ENCODE assay signal across 9 mouse cellular contexts in genomic region chr10:83723055-83723454, GRCm38 (mm10). TPM values are rescaled to one million over a fixed set of nuclear protein-coding genes. Genes with fewer than 3 reads are reported as not detected.
DNase-seq lines count a peak whose midpoint lies in the region; ATAC-seq lines count a peak whose summit lies in the region.
"Had no signal": no experiment of that assay in that cellular context is flagged by ENCODE, and none has a peak within 500 bp of the region (broad histone marks: within the 10 kb centered on the region; RNA-seq: fewer than 3 reads in every experiment).

No protein-coding gene starts in this region.

- H3K4me1 ChIP-seq in brown adipose tissue, adult 24 weeks (ENCODE audit: control insufficient read depth, insufficient read depth, insufficient read length, low read length) = no peaks in the 10 kb centered on the region
- H3K4me1 ChIP-seq in forebrain, embryonic 13.5 days = peaks cover 15% of the 10 kb centered on the region
- H3K4me1 ChIP-seq in hindbrain, embryonic 15.5 days (replicated peaks) = peaks cover 17% of the 10 kb centered on the region
- peaks cover 8% of the 10 kb centered on the region; the same call in 1 of the 2 replicates for H3K4me1 ChIP-seq in liver, embryonic 13.5 days (replicated peaks)

- no peaks in the 10 kb centered on the region for H3K9me3 ChIP-seq in forebrain, embryonic 13.5 days (replicated peaks)
- H3K9me3 ChIP-seq in hindbrain, embryonic 15.5 days = no peaks in the 10 kb centered on the region
- H3K9me3 ChIP-seq in liver, embryonic 13.5 days (replicated peaks) = no peaks in the 10 kb centered on the region

- WGBS in forebrain, embryonic 13.5 days = 0% methylated on average over 15 of the region's 23 CpGs
- WGBS in hindbrain, embryonic 15.5 days = 0% methylated on average over 21 of the region's 23 CpGs
- under 1% methylated on average over 22 of the region's 23 CpGs for WGBS in liver, embryonic 13.5 days (ENCODE audit: insufficient replicate concordance)

- H3K9ac ChIP-seq in forebrain, embryonic 13.5 days = peak overlapping the region; percentile 76
- peak overlapping the region; percentile 65 for H3K9ac ChIP-seq in hindbrain, embryonic 15.5 days
- peak overlapping the region; percentile 22; the same call in 1 of the 2 replicates for H3K9ac ChIP-seq in liver, embryonic 13.5 days

- peaks cover 2% of the 10 kb centered on the region; the same call in 1 of the 2 replicates for H3K27me3 ChIP-seq in forebrain, embryonic 13.5 days
- no peaks in the 10 kb centered on the region for H3K27me3 ChIP-seq in hindbrain, embryonic 15.5 days
- peaks cover 24% of the 10 kb centered on the region for H3K27me3 ChIP-seq in liver, embryonic 13.5 days

- H3K36me3 ChIP-seq in forebrain, embryonic 13.5 days (ENCODE audit: poor library complexity, severe bottlenecking) = no peaks in the 10 kb centered on the region
- H3K36me3 ChIP-seq in hindbrain, embryonic 15.5 days = no peaks in the 10 kb centered on the region
- no peaks in the 10 kb centered on the region for H3K36me3 ChIP-seq in liver, embryonic 13.5 days

- no peak; the same call in 1 of the 2 replicates for ATAC-seq in forebrain, embryonic 13.5 days
- ATAC-seq in hindbrain, embryonic 15.5 days (ENCODE audit: low FRiP score, low read depth) = peak; percentile 78
- ATAC-seq in liver, embryonic 13.5 days (ENCODE audit: low read depth) = 0 out of 2 replicates have a peak, but pooled peaks have one; percentile 18

- H3K27ac ChIP-seq in brown adipose tissue, adult 24 weeks (replicated peaks; ENCODE audit: low read depth, low read length) = no peak overlapping the region
- no peak overlapping the region for H3K27ac ChIP-seq in forebrain, embryonic 13.5 days
- H3K27ac ChIP-seq in hindbrain, embryonic 15.5 days (replicated peaks) = no peak overlapping the region; the same call in 1 of the 2 replicates
- no peak overlapping the region for H3K27ac ChIP-seq in liver, embryonic 13.5 days
- H3K27ac ChIP-seq: macrophage had no signal

- H3K4me2 ChIP-seq in forebrain, embryonic 13.5 days = peak overlapping the region; percentile 72
- peak overlapping the region; percentile 62 for H3K4me2 ChIP-seq in hindbrain, embryonic 15.5 days
- peak overlapping the region; percentile 67 for H3K4me2 ChIP-seq in liver, embryonic 13.5 days

- peak overlapping the region; percentile 54 for H3K4me3 ChIP-seq in brown adipose tissue, adult 24 weeks (ENCODE audit: insufficient read depth, low read depth, low read length)
- H3K4me3 ChIP-seq in forebrain, embryonic 13.5 days = peak overlapping the region; percentile 67
- H3K4me3 ChIP-seq in hindbrain, embryonic 15.5 days = peak overlapping the region; percentile 65
- peak overlapping the region; percentile 53 for H3K4me3 ChIP-seq in liver, embryonic 13.5 days (replicated peaks)

- DNase-seq in layer of hippocampus, postnatal 10 days (ENCODE audit: low spot score in 2 of 2) = peak; percentile 34 to 47
- no peak for DNase-seq in layer of hippocampus, postnatal 36 days
- no peak for DNase-seq in liver, embryonic 13.5 days
- DNase-seq in right cerebral cortex, postnatal 4 days = peak; percentile 33
- no peak for DNase-seq in T-cell, adult 2 months (ENCODE audit: low spot score)

RNA-seq across cellular contexts. Expression of gene 1500009L16Rik, which starts 0.4 kb away (rescaled TPM):
- total RNA-seq in layer of hippocampus, postnatal 10 days (2021) = 10 to 100 TPM; 38.5 to 43.8 TPM
- total RNA-seq in layer of hippocampus, postnatal 36 days (2021) = 10 to 100 TPM; 18.5 to 21.6 TPM
- polyA plus RNA-seq in brown adipose tissue, adult 24 weeks (2012; ENCODE audit: insufficient read depth, insufficient read length, missing spikeins) = 1.8 TPM in 1 of 2 replicates, not detected in the other
- 42.2 and 51.7 TPM in 2 replicates for polyA plus RNA-seq in forebrain, embryonic 13.5 days (2015; fragmentation: Nextera tagmentation; extraction: Ambion mirVana)
- 82.8 and 89.7 TPM in 2 replicates for polyA plus RNA-seq in hindbrain, embryonic 15.5 days (2015; fragmentation: Nextera tagmentation; extraction: Ambion mirVana)
- polyA plus RNA-seq in liver, embryonic 13.5 days (2015; fragmentation: Nextera tagmentation; extraction: Ambion mirVana) = 2.3 TPM in 2 replicates
- polyA plus RNA-seq: macrophage had no signal

Comparison
In these comparisons a context has a peak if more than half of its experiments do, and no peak if none do; other contexts are left out.
1. DNase-seq: peak in layer of hippocampus, postnatal 10 days (2 of 2) and right cerebral cortex, postnatal 4 days (single experiment); none in layer of hippocampus, postnatal 36 days (0 of 2), liver, embryonic 13.5 days (single experiment) and T-cell, adult 2 months (single experiment).
2. H3K9ac ChIP-seq: peak in every context shown above with its lines; median percentile 76 in forebrain, embryonic 13.5 days; 65 in hindbrain, embryonic 15.5 days; 22 in liver, embryonic 13.5 days.
3. RNA of gene 1500009L16Rik, which starts 0.4 kb away (polyA plus RNA-seq): 82.8 to 89.7 TPM in hindbrain, embryonic 15.5 days and 42.2 to 51.7 TPM in forebrain, embryonic 13.5 days; 2.3 TPM in liver, embryonic 13.5 days and 1.8 TPM in brown adipose tissue, adult 24 weeks; every median in the first group is over 10 times any median in the second.
4. Peak in every context shown above with its lines, with median percentiles within 50 percentile points of each other: H3K4me3 ChIP-seq and H3K4me2 ChIP-seq.